Mouse (Mus musculus): ENCODE measurements at regions not wholly inside any gene's neighbourhood (a gene's known extent, or its start where the extent isn't known, plus 50 kb on each side); places are given as distances from the start of the nearest gene placed in this dataset.

DNA sequence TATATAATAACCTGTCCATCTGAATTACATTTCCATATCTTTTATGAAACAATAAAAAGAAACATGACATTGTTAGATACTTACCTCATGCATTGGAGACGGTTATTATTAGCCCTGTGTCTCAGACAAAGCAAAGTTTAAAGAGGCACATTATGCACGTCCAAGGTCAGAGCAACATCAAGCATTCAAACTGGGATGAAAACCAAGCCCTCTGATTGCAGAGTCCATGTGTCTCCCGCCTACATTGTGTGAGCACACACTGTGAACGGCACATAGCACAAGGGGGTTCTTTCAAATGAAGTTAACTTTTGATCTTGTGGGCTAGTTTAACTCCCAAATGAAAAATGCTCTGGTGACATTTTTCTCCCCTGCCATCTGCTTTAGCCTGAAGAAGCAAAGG, 489.3 kb downstream of the Psat1 start:
- Histone ChIP-seq H3K9me3 (ENCODE audit: control insufficient read depth, low read length) (no peaks in the 10 kb centered on the region), H3K27ac (ENCODE audit: low read depth, low read length) (no peak overlapping the region), H3K36me3 (ENCODE audit: control insufficient read depth, insufficient read depth, low read length) (no peaks in the 10 kb centered on the region), H3K27me3 (ENCODE audit: control insufficient read depth, insufficient read depth, low read length) (no peaks in the 10 kb centered on the region), H3K4me1 (replicated peaks; ENCODE audit: control insufficient read depth, insufficient read depth, low read length) (no peaks in the 10 kb centered on the region), H3K4me3 (ENCODE audit: low read depth, low read length) (no peak overlapping the region), H3K9ac (ENCODE audit: low read length) (no peak overlapping the region), H3K4me2 (ENCODE audit: low read depth, low read length, severe bottlenecking) (no peak overlapping the region)
- ATAC-seq (replicated peaks; ENCODE audit: low FRiP score) (no peak), DNase-seq (ENCODE audit: low spot score) (no peak)
- 49% methylated on average over 4 of the region's 4 CpGs for WGBS

DNA sequence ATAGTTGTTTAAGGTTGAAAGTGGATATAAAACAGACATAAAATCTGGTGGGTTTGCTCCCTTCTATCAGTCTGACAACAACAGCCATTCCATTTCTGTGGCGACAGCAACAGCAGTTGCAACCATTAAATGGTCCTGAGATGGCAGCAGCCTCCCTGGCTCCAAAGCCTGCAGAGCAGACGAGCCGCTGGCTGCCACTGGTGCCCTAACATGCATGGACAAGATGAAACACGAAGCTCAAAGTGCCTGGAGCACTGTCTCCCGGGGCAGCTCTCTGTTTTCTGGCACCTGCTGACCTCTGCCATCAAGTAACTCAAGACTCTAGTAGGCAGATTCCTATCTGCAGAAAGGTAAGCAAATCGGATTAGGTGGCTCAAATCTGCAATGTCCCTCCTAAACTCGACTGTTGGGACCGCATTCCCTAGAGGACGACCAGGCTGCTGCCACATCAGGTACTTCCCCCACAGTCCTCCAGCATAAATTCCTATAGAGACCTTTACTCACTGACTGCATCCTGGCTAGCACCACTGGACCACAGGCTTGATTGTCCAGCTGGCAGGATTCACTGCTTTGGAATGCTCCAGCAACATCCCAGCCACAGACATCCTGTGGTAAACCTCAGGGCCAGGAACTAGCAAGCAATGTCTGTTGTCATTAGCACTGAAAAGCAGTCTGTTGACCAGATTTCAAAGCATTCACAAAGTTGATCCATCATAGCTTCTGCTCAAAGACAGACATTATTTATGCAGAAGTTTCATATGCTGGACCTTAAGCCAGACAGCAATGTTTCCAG, 490.0 kb downstream of the Psat1 start:
- Histone ChIP-seq H3K27me3 (ENCODE audit: control insufficient read depth, insufficient read depth, low read length) (no peaks in the 10 kb centered on the region), H3K4me2 (ENCODE audit: low read depth, low read length, severe bottlenecking) (no peak overlapping the region), H3K9ac (ENCODE audit: low read length) (no peak overlapping the region), H3K27ac (ENCODE audit: low read depth, low read length) (no peak overlapping the region), H3K9me3 (ENCODE audit: control insufficient read depth, low read length) (no peaks in the 10 kb centered on the region), H3K36me3 (ENCODE audit: control insufficient read depth, insufficient read depth, low read length) (no peaks in the 10 kb centered on the region), H3K4me1 (replicated peaks; ENCODE audit: control insufficient read depth, insufficient read depth, low read length) (no peaks in the 10 kb centered on the region), H3K4me3 (ENCODE audit: low read depth, low read length) (no peak overlapping the region)
- ATAC-seq (replicated peaks; ENCODE audit: low FRiP score) (no peak), DNase-seq (ENCODE audit: low spot score) (no peak)
- 59% methylated on average over 9 of the region's 9 CpGs for WGBS

DNA sequence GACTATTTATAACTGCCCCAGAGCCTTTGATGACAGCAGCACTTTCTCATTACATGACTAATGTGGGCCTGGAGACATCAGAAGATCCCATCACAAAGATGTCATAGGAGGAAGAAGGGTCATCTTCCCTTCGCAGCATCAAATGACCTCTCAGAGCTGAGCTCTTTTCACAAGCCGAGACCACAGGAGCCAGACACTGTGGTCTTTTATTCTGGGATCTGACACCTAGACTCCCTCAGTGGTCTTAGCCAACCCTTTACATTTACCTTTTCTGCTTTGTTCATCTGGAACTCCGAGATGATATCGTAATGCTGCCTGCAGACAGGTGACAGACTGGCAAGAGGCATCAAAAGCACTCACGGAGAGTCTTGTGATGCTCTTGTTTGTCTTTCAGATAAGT, 498.1 kb downstream of the Psat1 start:
- Histone ChIP-seq H3K4me1 (replicated peaks; ENCODE audit: control insufficient read depth, insufficient read depth, low read length) (no peaks in the 10 kb centered on the region), H3K9ac (ENCODE audit: low read length) (no peak overlapping the region), H3K27me3 (ENCODE audit: control insufficient read depth, insufficient read depth, low read length) (no peaks in the 10 kb centered on the region), H3K4me2 (ENCODE audit: low read depth, low read length, severe bottlenecking) (no peak overlapping the region), H3K36me3 (ENCODE audit: control insufficient read depth, insufficient read depth, low read length) (no peaks in the 10 kb centered on the region), H3K27ac (ENCODE audit: low read depth, low read length) (no peak overlapping the region), H3K9me3 (ENCODE audit: control insufficient read depth, low read length) (no peaks in the 10 kb centered on the region), H3K4me3 (ENCODE audit: low read depth, low read length) (no peak overlapping the region)
- 72% methylated on average over 5 of the region's 5 CpGs for WGBS
- ATAC-seq (replicated peaks; ENCODE audit: low FRiP score) = no peak
- DNase-seq (ENCODE audit: low spot score) = no peak

DNA sequence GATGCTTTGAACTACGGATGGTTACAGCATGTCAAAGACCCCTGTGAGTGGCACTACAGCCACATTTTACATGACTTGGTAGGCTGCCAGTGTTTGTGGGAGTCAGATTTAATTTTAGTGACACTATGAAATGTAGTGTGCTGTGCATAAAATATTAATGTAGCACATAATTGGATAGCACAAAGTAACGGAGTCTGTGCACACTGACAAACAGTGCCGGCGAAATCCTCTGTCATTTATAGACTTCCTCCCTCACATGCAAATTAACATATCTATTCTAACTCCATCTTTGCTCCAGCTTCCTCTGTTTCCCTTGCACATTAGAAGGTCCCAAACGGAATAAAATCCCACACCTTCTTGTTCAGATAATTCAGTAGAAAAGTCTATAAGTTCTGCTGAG, 515.3 kb downstream of the Psat1 start:
- 93% methylated on average over 5 of the region's 5 CpGs for WGBS
- Histone ChIP-seq H3K4me2 (ENCODE audit: low read depth, low read length, severe bottlenecking) (no peak overlapping the region), H3K9me3 (ENCODE audit: control insufficient read depth, low read length) (no peaks in the 10 kb centered on the region), H3K4me1 (replicated peaks; ENCODE audit: control insufficient read depth, insufficient read depth, low read length) (no peaks in the 10 kb centered on the region), H3K27ac (ENCODE audit: low read depth, low read length) (no peak overlapping the region), H3K9ac (ENCODE audit: low read length) (no peak overlapping the region), H3K36me3 (ENCODE audit: control insufficient read depth, insufficient read depth, low read length) (no peaks in the 10 kb centered on the region), H3K4me3 (ENCODE audit: low read depth, low read length) (no peak overlapping the region), H3K27me3 (ENCODE audit: control insufficient read depth, insufficient read depth, low read length) (no peaks in the 10 kb centered on the region)
- no peak for DNase-seq (ENCODE audit: low spot score)
- ATAC-seq (replicated peaks; ENCODE audit: low FRiP score) = no peak

DNA sequence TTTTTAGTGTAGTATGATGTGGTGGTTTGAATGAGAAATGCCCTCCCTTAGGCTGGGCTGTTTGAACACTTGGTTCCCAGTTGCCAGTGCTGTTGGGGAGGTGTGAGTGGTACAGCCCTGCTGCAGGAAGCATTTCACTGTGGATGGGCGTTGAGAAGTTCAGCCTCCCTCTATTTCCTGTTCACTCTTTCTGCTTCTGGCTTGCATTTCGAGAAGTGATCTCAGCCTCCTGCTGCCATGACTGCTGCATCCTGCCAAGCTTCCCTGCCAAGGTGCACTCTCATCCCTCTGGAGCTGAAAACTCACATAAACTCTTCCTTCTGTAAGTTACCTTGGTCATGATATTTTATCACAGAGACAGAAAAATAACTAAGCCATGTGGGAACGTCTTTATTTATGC, 525.8 kb downstream of the Psat1 start:
- no peak overlapping the region for H3K27ac ChIP-seq (ENCODE audit: low read depth, low read length)
- H3K4me3 ChIP-seq (ENCODE audit: low read depth, low read length) = no peak overlapping the region
- no peak for ATAC-seq (replicated peaks; ENCODE audit: low FRiP score)
- no peaks in the 10 kb centered on the region for H3K9me3 ChIP-seq (ENCODE audit: control insufficient read depth, low read length)
- H3K9ac ChIP-seq (ENCODE audit: low read length) = no peak overlapping the region
- H3K4me2 ChIP-seq (ENCODE audit: low read depth, low read length, severe bottlenecking) = no peak overlapping the region
- no peaks in the 10 kb centered on the region for H3K36me3 ChIP-seq (ENCODE audit: control insufficient read depth, insufficient read depth, low read length)
- 75% methylated on average over 3 of the region's 3 CpGs for WGBS
- no peaks in the 10 kb centered on the region for H3K27me3 ChIP-seq (ENCODE audit: control insufficient read depth, insufficient read depth, low read length)
- no peaks in the 10 kb centered on the region for H3K4me1 ChIP-seq (replicated peaks; ENCODE audit: control insufficient read depth, insufficient read depth, low read length)
- DNase-seq (ENCODE audit: low spot score) = no peak

DNA sequence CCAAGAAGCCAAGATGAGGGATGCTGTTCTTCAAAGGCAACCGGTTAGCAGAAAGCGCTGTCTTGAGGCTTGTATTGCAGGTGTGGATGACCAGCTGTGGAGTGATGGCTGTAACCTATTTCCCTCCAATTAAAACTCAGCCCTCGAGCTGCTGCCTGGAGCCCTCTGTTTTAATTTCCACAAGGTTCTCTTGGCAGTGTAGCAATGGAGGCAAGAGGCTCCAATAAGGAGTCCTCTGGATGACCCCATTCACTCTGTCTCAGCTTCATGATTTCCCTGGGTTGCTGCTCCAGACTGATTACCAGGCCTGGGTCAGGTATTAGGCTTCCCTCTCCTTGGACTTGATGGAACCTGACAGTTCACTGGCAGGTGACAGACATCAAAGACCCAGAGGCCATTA, 548.5 kb downstream of the Psat1 start:
- DNase-seq (ENCODE audit: low spot score) (no peak), ATAC-seq (replicated peaks; ENCODE audit: low FRiP score) (no peak)
- Histone ChIP-seq H3K9ac (ENCODE audit: low read length) (no peak overlapping the region), H3K9me3 (ENCODE audit: control insufficient read depth, low read length) (no peaks in the 10 kb centered on the region), H3K27ac (ENCODE audit: low read depth, low read length) (no peak overlapping the region), H3K4me3 (ENCODE audit: low read depth, low read length) (no peak overlapping the region), H3K4me2 (ENCODE audit: low read depth, low read length, severe bottlenecking) (no peak overlapping the region), H3K4me1 (replicated peaks; ENCODE audit: control insufficient read depth, insufficient read depth, low read length) (no peaks in the 10 kb centered on the region), H3K27me3 (ENCODE audit: control insufficient read depth, insufficient read depth, low read length) (no peaks in the 10 kb centered on the region), H3K36me3 (ENCODE audit: control insufficient read depth, insufficient read depth, low read length) (no peaks in the 10 kb centered on the region)
- 84% methylated on average over 3 of the region's 3 CpGs for WGBS

DNA sequence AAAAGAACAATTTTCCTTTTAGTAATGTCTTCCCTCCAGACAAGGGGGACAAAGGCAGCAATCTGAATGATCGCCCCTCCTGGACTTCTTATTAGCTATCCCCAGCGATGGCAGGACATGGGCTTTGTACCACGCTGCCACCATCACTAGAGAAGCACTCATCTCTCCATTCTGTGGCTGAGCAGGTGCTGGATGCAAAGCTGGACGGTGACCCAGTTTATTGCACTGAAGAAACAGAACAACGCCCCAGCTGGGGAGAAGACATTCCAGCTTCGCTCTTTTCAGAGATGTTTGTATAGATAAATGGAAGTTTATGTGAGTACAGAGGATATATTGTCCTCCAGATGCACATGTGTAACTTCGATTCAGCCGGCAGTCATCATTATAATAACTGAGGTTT, 575.5 kb downstream of the Psat1 start:
- H3K9me3 ChIP-seq (ENCODE audit: control insufficient read depth, low read length) = no peaks in the 10 kb centered on the region
- WGBS = 82% methylated on average over 8 of the region's 8 CpGs
- DNase-seq (ENCODE audit: low spot score) (no peak), ATAC-seq (replicated peaks; ENCODE audit: low FRiP score) (no peak)
- H3K4me1 ChIP-seq (replicated peaks; ENCODE audit: control insufficient read depth, insufficient read depth, low read length) = no peaks in the 10 kb centered on the region
- no peaks in the 10 kb centered on the region for H3K36me3 ChIP-seq (ENCODE audit: control insufficient read depth, insufficient read depth, low read length)
- H3K9ac ChIP-seq (ENCODE audit: low read length) = no peak overlapping the region
- no peak overlapping the region for H3K27ac ChIP-seq (ENCODE audit: low read depth, low read length)
- H3K27me3 ChIP-seq (ENCODE audit: control insufficient read depth, insufficient read depth, low read length) = no peaks in the 10 kb centered on the region
- H3K4me3 ChIP-seq (ENCODE audit: low read depth, low read length) = no peak overlapping the region
- H3K4me2 ChIP-seq (ENCODE audit: low read depth, low read length, severe bottlenecking) = no peak overlapping the region

DNA sequence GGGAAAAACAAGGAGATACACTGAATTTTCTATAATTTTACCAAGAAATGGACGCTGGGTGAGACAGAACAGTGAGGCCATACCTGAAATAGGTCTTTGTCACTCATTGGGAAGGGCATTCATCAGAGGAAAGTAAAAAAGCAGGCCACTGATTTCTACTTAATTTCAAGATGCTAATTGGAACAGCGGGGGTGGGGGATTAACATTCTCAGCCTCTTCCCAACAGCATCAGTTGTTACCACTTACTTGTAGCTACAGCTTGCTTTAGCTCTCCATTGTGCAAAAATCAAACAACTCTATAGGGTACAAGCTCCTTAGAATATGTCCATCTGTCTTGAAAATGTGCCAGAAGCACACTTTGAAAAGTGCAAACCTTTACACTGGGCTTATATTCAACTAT, 580.2 kb downstream of the Psat1 start:
- peak; percentile 53 for DNase-seq (ENCODE audit: low spot score)

DNA sequence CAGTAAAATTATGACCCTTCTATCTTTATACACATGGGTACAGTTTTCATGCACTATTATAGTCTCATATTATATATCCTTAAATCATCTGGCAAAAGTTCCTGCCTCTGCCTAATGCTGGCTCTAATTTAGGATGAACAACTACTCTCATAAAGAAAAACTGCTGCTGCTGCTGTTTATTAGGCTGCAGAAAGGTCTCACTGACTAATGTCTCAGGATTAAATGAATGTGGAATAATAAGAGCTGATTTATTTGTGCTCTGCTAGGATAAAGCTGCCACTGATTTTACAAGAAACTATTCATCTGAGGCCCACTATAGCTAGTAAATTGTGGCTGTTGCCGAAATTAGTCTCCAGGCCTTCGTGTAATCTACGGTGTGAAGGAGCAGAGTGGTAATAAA, 590.0 kb downstream of the Psat1 start:
- H3K4me3 ChIP-seq (ENCODE audit: low read depth, low read length) = no peak overlapping the region
- H3K9ac ChIP-seq (ENCODE audit: low read length) = no peak overlapping the region
- no peaks in the 10 kb centered on the region for H3K4me1 ChIP-seq (replicated peaks; ENCODE audit: control insufficient read depth, insufficient read depth, low read length)
- H3K27me3 ChIP-seq (ENCODE audit: control insufficient read depth, insufficient read depth, low read length) = no peaks in the 10 kb centered on the region
- 84% methylated on average over 3 of the region's 3 CpGs for WGBS
- H3K27ac ChIP-seq (ENCODE audit: low read depth, low read length) = no peak overlapping the region
- DNase-seq (ENCODE audit: low spot score) (no peak), ATAC-seq (replicated peaks; ENCODE audit: low FRiP score) (no peak)
- no peaks in the 10 kb centered on the region for H3K9me3 ChIP-seq (ENCODE audit: control insufficient read depth, low read length)
- no peaks in the 10 kb centered on the region for H3K36me3 ChIP-seq (ENCODE audit: control insufficient read depth, insufficient read depth, low read length)
- no peak overlapping the region for H3K4me2 ChIP-seq (ENCODE audit: low read depth, low read length, severe bottlenecking)

More for the DNA sequence above, 580.2 kb downstream of the Psat1 start:
- H3K27me3 ChIP-seq (ENCODE audit: control insufficient read depth, insufficient read depth, low read length) = no peaks in the 10 kb centered on the region
- H3K9me3 ChIP-seq (ENCODE audit: control insufficient read depth, low read length) = no peaks in the 10 kb centered on the region
- H3K4me2 ChIP-seq (ENCODE audit: low read depth, low read length, severe bottlenecking) = no peak overlapping the region
- H3K36me3 ChIP-seq (ENCODE audit: control insufficient read depth, insufficient read depth, low read length) = no peaks in the 10 kb centered on the region
- no peaks in the 10 kb centered on the region for H3K4me1 ChIP-seq (replicated peaks; ENCODE audit: control insufficient read depth, insufficient read depth, low read length)
- peak; percentile 18; the same call in 1 of the 2 replicates for ATAC-seq (replicated peaks; ENCODE audit: low FRiP score)
- 12% methylated on average over 2 of the region's 2 CpGs for WGBS
- no peak overlapping the region for H3K27ac ChIP-seq (ENCODE audit: low read depth, low read length)
- H3K9ac ChIP-seq (ENCODE audit: low read length) = no peak overlapping the region
- H3K4me3 ChIP-seq (ENCODE audit: low read depth, low read length) = no peak overlapping the region

Measured in forebrain, embryonic 11.5 days (tissue).